Comparison of ENCODE assay signal across 18 mouse cellular contexts in the genomic region with DNA sequence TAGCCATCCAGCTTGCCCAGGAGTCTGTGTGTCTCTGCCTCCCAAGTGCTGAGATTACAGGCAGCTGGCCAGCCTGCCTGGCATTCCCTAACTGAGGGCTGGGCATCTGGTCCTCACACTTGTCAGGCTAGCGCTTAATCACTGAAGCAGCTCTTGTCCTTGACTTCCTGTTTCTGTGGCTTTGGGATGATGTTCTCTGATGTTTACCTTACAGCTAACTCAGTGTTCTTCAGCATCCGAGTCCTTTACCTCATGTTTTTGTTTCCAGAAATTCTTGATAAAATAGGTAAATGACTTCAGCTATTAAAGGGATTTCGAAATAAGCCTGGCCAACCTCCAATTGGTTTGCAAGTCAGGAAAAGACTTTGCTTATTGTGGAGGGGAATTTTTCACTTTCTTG. TPM values are rescaled to one million over a fixed set of nuclear protein-coding genes. Genes with fewer than 3 reads are reported as not detected.
DNase-seq lines count a peak whose midpoint lies in the region; ATAC-seq and TF ChIP-seq lines count a peak whose summit lies in the region.
"Had no signal": no experiment of that assay in that cellular context is flagged by ENCODE, and none has a peak within 500 bp of the region (broad histone marks: within the 10 kb centered on the region; RNA-seq: fewer than 3 reads in every experiment).

No protein-coding gene starts in this region.

- H3K4me3 ChIP-seq in heart, embryonic 10.5 days = no peak overlapping the region
- no peak overlapping the region for H3K4me3 ChIP-seq in thymus, adult 2 months (ENCODE audit: control insufficient read depth, insufficient read depth, low read length)
- H3K4me3 ChIP-seq: embryonic facial prominence, embryonic 13.5 days; heart, adult 2 months; hindbrain, embryonic 13.5 days; lung, embryonic 15.5 days; midbrain, embryonic 10.5 days; neural tube, embryonic 13.5 days had no signal

- no peaks in the 10 kb centered on the region for H3K9me3 ChIP-seq in heart, embryonic 10.5 days
- H3K9me3 ChIP-seq: embryonic facial prominence, embryonic 13.5 days; hindbrain, embryonic 13.5 days; lung, embryonic 15.5 days; midbrain, embryonic 10.5 days; neural tube, embryonic 13.5 days had no signal

- peak; percentile 34 for DNase-seq in adrenal gland, postnatal 14 days
- no peak for DNase-seq in adrenal gland, postnatal 4 days (ENCODE audit: low spot score in 2 of 2)
- peak; percentile 8 for DNase-seq in heart, postnatal 25 days (ENCODE audit: low spot score)
- no peak for DNase-seq in heart, embryonic 10.5 days (ENCODE audit: low spot score)
- DNase-seq in fibroblast of lung, adult 2 months (ENCODE audit: low read depth) = peak; percentile 36
- DNase-seq in lung, postnatal 36 days = peak; percentile 82
- no peak for DNase-seq in thymus, adult 2 months
- DNase-seq: cerebellum, adult 18-20 months; right cerebral cortex, postnatal 4 days had no signal

- 0 out of 2 replicates have a peak, but pooled peaks cover 10% of the 10 kb centered on the region for H3K4me1 ChIP-seq in heart, embryonic 10.5 days
- H3K4me1 ChIP-seq in thymus, adult 2 months (replicated peaks; ENCODE audit: control insufficient read depth, insufficient read depth, low read length) = 0 out of 2 replicates have a peak, but pooled peaks cover 2% of the 10 kb centered on the region
- H3K4me1 ChIP-seq: embryonic facial prominence, embryonic 13.5 days; hindbrain, embryonic 13.5 days; lung, embryonic 15.5 days; midbrain, embryonic 10.5 days; neural tube, embryonic 13.5 days had no signal

- H3K27me3 ChIP-seq in heart, embryonic 10.5 days (ENCODE audit: insufficient read depth, poor library complexity, severe bottlenecking) = no peaks in the 10 kb centered on the region
- no peaks in the 10 kb centered on the region for H3K27me3 ChIP-seq in thymus, adult 2 months (ENCODE audit: control insufficient read depth, insufficient read depth, low read length)
- H3K27me3 ChIP-seq: embryonic facial prominence, embryonic 13.5 days; hindbrain, embryonic 13.5 days; lung, embryonic 15.5 days; neural tube, embryonic 13.5 days had no signal

- TF ChIP-seq CTCF in thymus, adult 2 months (IDR thresholded peaks at IDR 0.05; ENCODE audit: borderline replicate concordance, control insufficient read depth, extremely low read depth, insufficient read depth, low read length, poor library complexity) = no peak

- no peak for TF ChIP-seq POLR2A in thymus, adult 2 months (IDR thresholded peaks at IDR 0.05; ENCODE audit: control insufficient read depth, extremely low read depth, insufficient read depth, low read length, poor library complexity)

- intact Hi-C loops in heart, postnatal 25 days (cut with DNase I) = no loop called here

- peaks cover 7% of the 10 kb centered on the region; the same call in 1 of the 2 replicates for H3K36me3 ChIP-seq in heart, embryonic 10.5 days
- no peaks in the 10 kb centered on the region for H3K36me3 ChIP-seq in thymus, adult 2 months (ENCODE audit: control insufficient read depth, insufficient read depth, low read length)
- H3K36me3 ChIP-seq: lung, embryonic 15.5 days had no signal

- no peak overlapping the region for H3K27ac ChIP-seq in heart, embryonic 10.5 days
- H3K27ac ChIP-seq in thymus, adult 2 months (ENCODE audit: control insufficient read depth, insufficient read depth, low read length) = no peak overlapping the region
- H3K27ac ChIP-seq: embryonic facial prominence, embryonic 13.5 days; heart, adult 2 months; hindbrain, embryonic 13.5 days; kidney, postnatal 0 days; lung, embryonic 15.5 days; midbrain, embryonic 10.5 days; neural tube, embryonic 13.5 days had no signal

- ATAC-seq in megakaryocyte-erythroid progenitor cell, adult 5-6 weeks (replicated peaks; ENCODE audit: low FRiP score, low TSS enrichment, poor library complexity, severe bottlenecking) = no peak
- ATAC-seq: intestine, embryonic 16.5 days had no signal

- 67% methylated on average over 3 of the region's 3 CpGs for WGBS in heart, embryonic 10.5 days
- 93% methylated on average over 3 of the region's 3 CpGs for WGBS in thymus, adult 2 months

RNA-seq across cellular contexts. Expression of a gene that starts 53.8 kb away (rescaled TPM):
- total RNA-seq in adrenal gland, postnatal 14 days (2021) = 21.3 and 27.8 TPM in 2 replicates
- 10 to 100 TPM; 30.0 to 30.6 TPM for total RNA-seq in adrenal gland, postnatal 4 days (2021)
- 10 to 100 TPM; 12.2 to 13.6 TPM for total RNA-seq in heart, postnatal 25 days (2021)
- 21.8 and 22.0 TPM in 2 replicates for polyA plus RNA-seq in heart, embryonic 10.5 days (2016; fragmentation: Nextera tagmentation; extraction: Ambion mirVana)
- total RNA-seq in megakaryocyte-erythroid progenitor cell, adult 5-6 weeks (2014; fragmentation: Nextera tagmentation) = 11.2 and 14.5 TPM in 2 replicates
- 16.0 and 29.2 TPM in 2 replicates for total RNA-seq in megakaryocyte-erythroid progenitor cell, adult 5-6 weeks (2017)
- polyA plus RNA-seq in thymus, adult 2 months (2012; rRNA removed) = 17.6 and 18.1 TPM in 2 replicates

Comparison
In these comparisons a context has a peak if more than half of its experiments do, and no peak if none do; other contexts are left out.
1. DNase-seq: peak in adrenal gland, postnatal 14 days (single experiment), heart, postnatal 25 days (single experiment), fibroblast of lung, adult 2 months (single experiment) and lung, postnatal 36 days (single experiment); none in adrenal gland, postnatal 4 days (0 of 2), heart, embryonic 10.5 days (single experiment) and thymus, adult 2 months (single experiment).